Mouse (Mus musculus) cerebellum, adult 2 months (tissue): ENCODE measurements around the gene Glo1.

Experiments
- CTCF ChIP-seq: fragments of 200-500 bp; IDR thresholded peaks from 2 replicates; pipeline ENCODE4 v1.5.1; 2011; ENCODE audit warnings: low read depth, mild to moderate bottlenecking, control low read depth, low read length, moderate library complexity, borderline replicate concordance; ENCODE audit not compliant: insufficient read depth
- POLR2A ChIP-seq: fragments of 200-500 bp; IDR thresholded peaks from 2 replicates; pipeline ENCODE4 v1.6.1; 2011; ENCODE audit warnings: low read length, control low read depth, borderline replicate concordance; ENCODE audit not compliant: insufficient read depth

GRCm38 (mm10) chr17:30564971-30565370 is 61.7 kb downstream of the Glo1 start:
- TF ChIP-seq CTCF (no peak), POLR2A (no peak)
